Comparison of ENCODE assay signal across 14 mouse cellular contexts in genomic region chr8:122291075-122291474, GRCm38 (mm10). TPM values are rescaled to one million over a fixed set of nuclear protein-coding genes. Genes with fewer than 3 reads are reported as not detected.
A peak's percentile ranks its signal among the peaks of the same experiment; 100 is the strongest.
DNase-seq lines count a peak whose midpoint lies in the region; ATAC-seq and TF ChIP-seq lines count a peak whose summit lies in the region.
"Had no signal": no experiment of that assay in that cellular context is flagged by ENCODE, and none has a peak within 500 bp of the region (broad histone marks: within the 10 kb centered on the region; RNA-seq: fewer than 3 reads in every experiment).

No protein-coding gene starts in this region.

- peaks cover 28% of the 10 kb centered on the region for H3K36me3 ChIP-seq in heart, embryonic 10.5 days
- H3K36me3 ChIP-seq in midbrain, embryonic 10.5 days, result no peaks in the 10 kb centered on the region
- H3K36me3 ChIP-seq in midbrain, embryonic 16.5 days (ENCODE audit: control insufficient read depth, insufficient read depth, low read length), result no peaks in the 10 kb centered on the region
- no peaks in the 10 kb centered on the region for H3K36me3 ChIP-seq in hindbrain, postnatal 0 days (ENCODE audit: insufficient read depth, low read length)
- H3K36me3 ChIP-seq in liver, postnatal 0 days (replicated peaks; ENCODE audit: insufficient read depth, low read length), result peaks cover 46% of the 10 kb centered on the region
- H3K36me3 ChIP-seq: kidney, embryonic 15.5 days had no signal

- TF ChIP-seq EP300 in liver, postnatal 0 days (IDR thresholded peaks at IDR 0.05; ENCODE audit: low read depth), result 0 out of 2 replicates have a peak, but pooled peaks have one; percentile 28

- no peaks in the 10 kb centered on the region for H3K27me3 ChIP-seq in heart, embryonic 10.5 days (ENCODE audit: insufficient read depth, poor library complexity, severe bottlenecking)
- peaks cover 35% of the 10 kb centered on the region for H3K27me3 ChIP-seq in midbrain, embryonic 10.5 days (ENCODE audit: low read depth, poor library complexity, severe bottlenecking)
- no peaks in the 10 kb centered on the region for H3K27me3 ChIP-seq in midbrain, embryonic 16.5 days (ENCODE audit: control insufficient read depth, insufficient read depth, low read depth, low read length)
- no peaks in the 10 kb centered on the region for H3K27me3 ChIP-seq in hindbrain, postnatal 0 days (ENCODE audit: insufficient read depth, low read length)
- no peaks in the 10 kb centered on the region for H3K27me3 ChIP-seq in liver, postnatal 0 days (ENCODE audit: insufficient read depth, low read length)
- H3K27me3 ChIP-seq: kidney, embryonic 15.5 days had no signal

- no peak overlapping the region for H3K9ac ChIP-seq in midbrain, embryonic 16.5 days (ENCODE audit: low read depth, low read length)
- H3K9ac ChIP-seq in hindbrain, postnatal 0 days (replicated peaks; ENCODE audit: low read length), result no peak overlapping the region
- peak overlapping the region; percentile 33 for H3K9ac ChIP-seq in liver, postnatal 0 days (replicated peaks)
- H3K9ac ChIP-seq: kidney, embryonic 15.5 days; lung, embryonic 14.5 days had no signal

- DNase-seq in heart, embryonic 10.5 days (ENCODE audit: low spot score), result no peak
- DNase-seq in heart, postnatal 10 days, result no peak
- DNase-seq in midbrain, embryonic 10.5 days (ENCODE audit: low spot score), result no peak
- DNase-seq in hindbrain, postnatal 0 days (ENCODE audit: low spot score), result no peak
- DNase-seq in liver, postnatal 0 days, result no peak
- DNase-seq in frontal cortex, postnatal 36 days (ENCODE audit: low spot score in 2 of 2), result no peak
- DNase-seq in embryo, embryonic 9.5 days (ENCODE audit: extremely low spot score), result no peak
- DNase-seq: cerebellum, adult 18-20 months; heart, postnatal 14 days; lung, embryonic 14.5 days; right cerebral cortex, postnatal 25 days; thymus, postnatal 36 days had no signal

- no peak overlapping the region for H3K4me2 ChIP-seq in midbrain, embryonic 16.5 days (ENCODE audit: low read length)
- H3K4me2 ChIP-seq in hindbrain, postnatal 0 days (ENCODE audit: low read depth, low read length), result no peak overlapping the region
- peak overlapping the region; percentile 39 for H3K4me2 ChIP-seq in liver, postnatal 0 days (ENCODE audit: low read depth, low read length)
- H3K4me2 ChIP-seq: kidney, embryonic 15.5 days; lung, embryonic 14.5 days had no signal

- H3K27ac ChIP-seq in heart, embryonic 10.5 days, result peak overlapping the region; percentile 95
- peak overlapping the region; percentile 55; the same call in 1 of the 2 replicates for H3K27ac ChIP-seq in midbrain, embryonic 10.5 days (replicated peaks)
- no peak overlapping the region for H3K27ac ChIP-seq in midbrain, embryonic 16.5 days (ENCODE audit: low read length)
- no peak overlapping the region for H3K27ac ChIP-seq in hindbrain, postnatal 0 days
- peak overlapping the region; percentile 45; the same call in 1 of the 2 replicates for H3K27ac ChIP-seq in liver, postnatal 0 days (ENCODE audit: low read depth)
- H3K27ac ChIP-seq: kidney, embryonic 15.5 days had no signal

- WGBS in heart, embryonic 10.5 days, result 21% methylated on average over 12 of the region's 12 CpGs
- WGBS in midbrain, embryonic 10.5 days, result 85% methylated on average over 12 of the region's 12 CpGs
- 70% methylated on average over 12 of the region's 12 CpGs for WGBS in midbrain, embryonic 16.5 days
- WGBS in hindbrain, postnatal 0 days, result 75% methylated on average over 12 of the region's 12 CpGs
- WGBS in liver, postnatal 0 days (ENCODE audit: insufficient replicate concordance), result 41% methylated on average over 12 of the region's 12 CpGs

- H3K4me3 ChIP-seq in heart, embryonic 10.5 days, result peak overlapping the region; percentile 31
- no peak overlapping the region for H3K4me3 ChIP-seq in midbrain, embryonic 10.5 days
- H3K4me3 ChIP-seq in midbrain, embryonic 16.5 days (ENCODE audit: low read depth, low read length), result no peak overlapping the region
- no peak overlapping the region for H3K4me3 ChIP-seq in hindbrain, postnatal 0 days (ENCODE audit: low read length)
- H3K4me3 ChIP-seq in liver, postnatal 0 days (ENCODE audit: low read depth, low read length), result no peak overlapping the region
- H3K4me3 ChIP-seq: kidney, embryonic 15.5 days had no signal

- no peak for TF ChIP-seq CTCF in hindbrain, postnatal 0 days (IDR thresholded peaks at IDR 0.05; ENCODE audit: low read depth)
- no peak for TF ChIP-seq CTCF in liver, postnatal 0 days (IDR thresholded peaks at IDR 0.05; ENCODE audit: low read depth)

- intact Hi-C loops in heart, postnatal 10 days (cut with DNase I), result no loop called here

- no peak for ATAC-seq in midbrain, embryonic 16.5 days
- ATAC-seq in hindbrain, postnatal 0 days, result 0 out of 2 replicates have a peak, but pooled peaks have one; percentile 3
- no peak for ATAC-seq in liver, postnatal 0 days

- peaks cover 100% of the 10 kb centered on the region for H3K4me1 ChIP-seq in heart, embryonic 10.5 days
- peaks cover 85% of the 10 kb centered on the region for H3K4me1 ChIP-seq in midbrain, embryonic 10.5 days
- peaks cover 2% of the 10 kb centered on the region; the same call in 1 of the 2 replicates for H3K4me1 ChIP-seq in midbrain, embryonic 16.5 days (ENCODE audit: control insufficient read depth, insufficient read depth, low read length)
- H3K4me1 ChIP-seq in hindbrain, postnatal 0 days (ENCODE audit: insufficient read depth, low read length), result no peaks in the 10 kb centered on the region
- peaks cover 89% of the 10 kb centered on the region for H3K4me1 ChIP-seq in liver, postnatal 0 days (ENCODE audit: insufficient read depth)

- H3K9me3 ChIP-seq in heart, embryonic 10.5 days, result no peaks in the 10 kb centered on the region
- H3K9me3 ChIP-seq in midbrain, embryonic 10.5 days (replicated peaks), result no peaks in the 10 kb centered on the region
- H3K9me3 ChIP-seq in midbrain, embryonic 16.5 days (replicated peaks; ENCODE audit: control insufficient read depth, low read length, poor library complexity, severe bottlenecking), result no peaks in the 10 kb centered on the region
- H3K9me3 ChIP-seq in hindbrain, postnatal 0 days (ENCODE audit: low read length), result no peaks in the 10 kb centered on the region
- no peaks in the 10 kb centered on the region for H3K9me3 ChIP-seq in liver, postnatal 0 days (ENCODE audit: low read length)
- H3K9me3 ChIP-seq: kidney, embryonic 15.5 days had no signal

RNA-seq across cellular contexts. Expression of gene Zfpm1, which starts 9.1 kb away (rescaled TPM):
- 5.7 and 12.8 TPM in 2 replicates for polyA plus RNA-seq in heart, embryonic 10.5 days (2016; fragmentation: Nextera tagmentation; extraction: Ambion mirVana)
- 10 to 100 TPM; 35.3 to 38.0 TPM for total RNA-seq in heart, postnatal 10 days (2021)
- 1.3 and 1.5 TPM in 2 replicates for polyA plus RNA-seq in midbrain, embryonic 10.5 days (2016; fragmentation: Nextera tagmentation; extraction: Ambion mirVana)
- 0.77 and 1.2 TPM in 2 replicates for polyA plus RNA-seq in midbrain, embryonic 16.5 days (2015; fragmentation: Nextera tagmentation; extraction: Ambion mirVana)
- 28.0 and 37.6 TPM in 2 replicates for total RNA-seq in hindbrain, postnatal 0 days (2014; rRNA removed)
- polyA plus RNA-seq in hindbrain, postnatal 0 days (2015; fragmentation: Nextera tagmentation; extraction: Ambion mirVana), result 1.5 and 2.0 TPM in 2 replicates
- 5.7 and 6.9 TPM in 2 replicates for polyA plus RNA-seq in liver, postnatal 0 days (2015; fragmentation: Nextera tagmentation; extraction: Ambion mirVana)

Comparison
In these comparisons a context has a peak if more than half of its experiments do, and no peak if none do; other contexts are left out.
1. H3K27ac ChIP-seq: peak in heart, embryonic 10.5 days (single experiment), midbrain, embryonic 10.5 days (single experiment) and liver, postnatal 0 days (single experiment); none in midbrain, embryonic 16.5 days (single experiment) and hindbrain, postnatal 0 days (single experiment).